Mouse (Mus musculus): Measurements from ENCODE around the gene Pxdc1. TPM values are rescaled to one million over a fixed set of nuclear protein-coding genes. Genes with fewer than 3 reads are reported as not detected.

Pxdc1 gene
- polyA plus RNA-seq, 1 experiment = 8.9 TPM

- peak; percentile 53 for DNase-seq
- WGBS = 31% methylated on average over 10 of the region's 10 CpGs
- Histone ChIP-seq H3K4me3 (ENCODE audit: insufficient read depth, low read depth, low read length) (peak overlapping the region; percentile 58), H3K27me3 (replicated peaks; ENCODE audit: control insufficient read depth, insufficient read depth, low read length) (no peaks in the 10 kb centered on the region), H3K36me3 (ENCODE audit: control insufficient read depth, insufficient read depth, low read length) (no peaks in the 10 kb centered on the region), H3K27ac (ENCODE audit: insufficient read depth, low read depth, low read length) (peak overlapping the region; percentile 16; the same call in 1 of the 2 replicates), H3K4me1 (ENCODE audit: control insufficient read depth, insufficient read depth, low read length) (no peaks in the 10 kb centered on the region)
- TF ChIP-seq POLR2A (IDR thresholded peaks at IDR 0.05; ENCODE audit: low read depth, low read length) = no peak
- no peak for TF ChIP-seq CTCF (conservative IDR thresholded peaks at IDR 0.05; ENCODE audit: insufficient read depth, insufficient read length, low read depth, low read length)
Measured at GRCm38 (mm10) chr13:34650953-34651352, 2.3 kb downstream of the Pxdc1 start.

- H3K27ac ChIP-seq (ENCODE audit: insufficient read depth, low read depth, low read length) = no peak overlapping the region
- H3K27me3 ChIP-seq (replicated peaks; ENCODE audit: control insufficient read depth, insufficient read depth, low read length) = no peaks in the 10 kb centered on the region
- H3K4me3 ChIP-seq (ENCODE audit: insufficient read depth, low read depth, low read length) = no peak overlapping the region
- no peaks in the 10 kb centered on the region for H3K4me1 ChIP-seq (ENCODE audit: control insufficient read depth, insufficient read depth, low read length)
- TF ChIP-seq POLR2A (IDR thresholded peaks at IDR 0.05; ENCODE audit: low read depth, low read length) = no peak
- no peak for TF ChIP-seq CTCF (conservative IDR thresholded peaks at IDR 0.05; ENCODE audit: insufficient read depth, insufficient read length, low read depth, low read length)
- no peaks in the 10 kb centered on the region for H3K36me3 ChIP-seq (ENCODE audit: control insufficient read depth, insufficient read depth, low read length)
- WGBS = 81% methylated on average over 6 of the region's 6 CpGs
- DNase-seq = no peak
Measured at GRCm38 (mm10) chr13:34650371-34650770, 2.9 kb downstream of the Pxdc1 start.

GRCm38 (mm10) chr13:34647751-34648150 is 5.5 kb downstream of the Pxdc1 start:
- WGBS = 58% methylated on average over 4 of the region's 4 CpGs
- no peaks in the 10 kb centered on the region for H3K36me3 ChIP-seq (ENCODE audit: control insufficient read depth, insufficient read depth, low read length)
- no peak overlapping the region for H3K4me3 ChIP-seq (ENCODE audit: insufficient read depth, low read depth, low read length)
- peak; percentile 42 for DNase-seq
- H3K27me3 ChIP-seq (replicated peaks; ENCODE audit: control insufficient read depth, insufficient read depth, low read length) = no peaks in the 10 kb centered on the region
- H3K27ac ChIP-seq (ENCODE audit: insufficient read depth, low read depth, low read length) = no peak overlapping the region
- TF ChIP-seq POLR2A (IDR thresholded peaks at IDR 0.05; ENCODE audit: low read depth, low read length) = no peak
- no peaks in the 10 kb centered on the region for H3K4me1 ChIP-seq (ENCODE audit: control insufficient read depth, insufficient read depth, low read length)

- no peak for DNase-seq
- Histone ChIP-seq H3K27me3 (replicated peaks; ENCODE audit: control insufficient read depth, insufficient read depth, low read length) (no peaks in the 10 kb centered on the region), H3K36me3 (ENCODE audit: control insufficient read depth, insufficient read depth, low read length) (no peaks in the 10 kb centered on the region), H3K4me1 (ENCODE audit: control insufficient read depth, insufficient read depth, low read length) (no peaks in the 10 kb centered on the region), H3K27ac (ENCODE audit: insufficient read depth, low read depth, low read length) (no peak overlapping the region), H3K4me3 (ENCODE audit: insufficient read depth, low read depth, low read length) (no peak overlapping the region)
- 62% methylated on average over 8 of the region's 8 CpGs for WGBS
- TF ChIP-seq CTCF (conservative IDR thresholded peaks at IDR 0.05; ENCODE audit: insufficient read depth, insufficient read length, low read depth, low read length) (no peak), POLR2A (IDR thresholded peaks at IDR 0.05; ENCODE audit: low read depth, low read length) (no peak)
Measured at GRCm38 (mm10) chr13:34647221-34647620, 6.1 kb downstream of the Pxdc1 start.

GRCm38 (mm10) chr13:34646240-34646750 is 7.0 kb downstream of the Pxdc1 start:
- no peak overlapping the region for H3K27ac ChIP-seq (ENCODE audit: insufficient read depth, low read depth, low read length)
- no peaks in the 10 kb centered on the region for H3K4me1 ChIP-seq (ENCODE audit: control insufficient read depth, insufficient read depth, low read length)
- no peak overlapping the region for H3K4me3 ChIP-seq (ENCODE audit: insufficient read depth, low read depth, low read length)
- H3K27me3 ChIP-seq (replicated peaks; ENCODE audit: control insufficient read depth, insufficient read depth, low read length) = no peaks in the 10 kb centered on the region
- WGBS = 72% methylated on average over 7 of the region's 7 CpGs
- TF ChIP-seq CTCF (conservative IDR thresholded peaks at IDR 0.05; ENCODE audit: insufficient read depth, insufficient read length, low read depth, low read length) = no peak
- no peak for TF ChIP-seq POLR2A (IDR thresholded peaks at IDR 0.05; ENCODE audit: low read depth, low read length)
- DNase-seq = no peak
- no peaks in the 10 kb centered on the region for H3K36me3 ChIP-seq (ENCODE audit: control insufficient read depth, insufficient read depth, low read length)

GRCm38 (mm10) chr13:34645519-34645918 is 7.8 kb downstream of the Pxdc1 start:
- DNase-seq = no peak
- Histone ChIP-seq H3K27me3 (replicated peaks; ENCODE audit: control insufficient read depth, insufficient read depth, low read length) (no peaks in the 10 kb centered on the region), H3K4me3 (ENCODE audit: insufficient read depth, low read depth, low read length) (no peak overlapping the region), H3K4me1 (ENCODE audit: control insufficient read depth, insufficient read depth, low read length) (no peaks in the 10 kb centered on the region), H3K27ac (ENCODE audit: insufficient read depth, low read depth, low read length) (no peak overlapping the region), H3K36me3 (ENCODE audit: control insufficient read depth, insufficient read depth, low read length) (no peaks in the 10 kb centered on the region)
- 96% methylated on average over 5 of the region's 5 CpGs for WGBS
- no peak for TF ChIP-seq POLR2A (IDR thresholded peaks at IDR 0.05; ENCODE audit: low read depth, low read length)
- no peak for TF ChIP-seq CTCF (conservative IDR thresholded peaks at IDR 0.05; ENCODE audit: insufficient read depth, insufficient read length, low read depth, low read length)

GRCm38 (mm10) chr13:34644401-34644800 is 8.9 kb downstream of the Pxdc1 start:
- H3K4me3 ChIP-seq (ENCODE audit: insufficient read depth, low read depth, low read length) = no peak overlapping the region
- no peaks in the 10 kb centered on the region for H3K27me3 ChIP-seq (replicated peaks; ENCODE audit: control insufficient read depth, insufficient read depth, low read length)
- no peaks in the 10 kb centered on the region for H3K36me3 ChIP-seq (ENCODE audit: control insufficient read depth, insufficient read depth, low read length)
- TF ChIP-seq CTCF (conservative IDR thresholded peaks at IDR 0.05; ENCODE audit: insufficient read depth, insufficient read length, low read depth, low read length) (no peak), POLR2A (IDR thresholded peaks at IDR 0.05; ENCODE audit: low read depth, low read length) (no peak)
- H3K4me1 ChIP-seq (ENCODE audit: control insufficient read depth, insufficient read depth, low read length) = no peaks in the 10 kb centered on the region
- DNase-seq = no peak
- WGBS = 70% methylated on average over 14 of the region's 14 CpGs
- H3K27ac ChIP-seq (ENCODE audit: insufficient read depth, low read depth, low read length) = no peak overlapping the region
